Mouse (Mus musculus): Measurements from ENCODE around the gene Fgfr2. TPM values are rescaled to one million over a fixed set of nuclear protein-coding genes. Genes with fewer than 3 reads are reported as not detected.

Gene Fgfr2
- polyA plus RNA-seq, 1 experiment from 2014 or later: 86.9 TPM

DNA sequence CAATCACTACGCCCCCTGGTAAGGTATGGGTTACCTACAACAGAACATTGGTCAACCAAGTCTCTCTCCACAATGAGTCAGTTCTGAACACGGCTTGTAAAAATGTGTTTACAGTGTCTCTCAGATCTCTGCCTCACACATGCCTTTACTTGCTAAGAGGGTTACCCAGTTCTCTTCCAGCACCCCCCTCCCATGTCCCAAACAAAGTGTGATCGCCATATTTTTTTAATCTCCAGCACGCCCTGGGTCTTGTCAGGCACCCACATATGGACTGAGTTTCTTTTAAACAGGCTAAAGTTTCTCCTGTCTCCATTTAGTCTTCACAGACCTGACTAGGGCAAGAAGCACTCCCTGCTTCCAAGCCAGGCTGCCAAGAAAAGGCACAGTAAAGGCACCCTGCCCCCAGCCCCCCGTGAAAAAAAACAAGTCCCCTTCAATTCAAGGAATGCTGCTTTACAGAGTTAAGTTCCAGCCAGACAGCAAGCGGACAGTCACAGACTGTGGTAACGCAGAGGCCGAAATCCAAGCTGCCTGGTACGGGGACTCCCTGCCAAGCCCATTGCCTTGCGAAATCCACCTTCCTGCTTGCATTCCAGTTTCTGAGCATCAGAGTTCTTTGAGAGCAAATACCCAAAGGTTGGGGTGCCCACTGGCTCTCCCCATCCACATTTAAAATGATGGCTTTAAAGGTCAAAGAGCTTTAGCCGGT lies 2834.3 kb downstream of the Fgfr2 start:
- no peaks in the 10 kb centered on the region for H3K9me3 ChIP-seq (ENCODE audit: control insufficient read depth, low read length)
- 56% methylated on average over 11 of the region's 11 CpGs for WGBS
- no peak for DNase-seq (ENCODE audit: low spot score)
- no peak overlapping the region for H3K4me2 ChIP-seq (ENCODE audit: low read depth)
- no peak overlapping the region for H3K9ac ChIP-seq (ENCODE audit: low read length)
- H3K4me3 ChIP-seq (ENCODE audit: low read depth, low read length): no peak overlapping the region
- H3K27ac ChIP-seq (ENCODE audit: low read depth, low read length): no peak overlapping the region
- peaks cover 13% of the 10 kb centered on the region for H3K4me1 ChIP-seq (ENCODE audit: control insufficient read depth, insufficient read depth, low read length)
- no peaks in the 10 kb centered on the region for H3K27me3 ChIP-seq (ENCODE audit: control insufficient read depth, insufficient read depth, low read length)
- H3K36me3 ChIP-seq (ENCODE audit: control insufficient read depth, insufficient read depth, low read length): no peaks in the 10 kb centered on the region
- ATAC-seq (ENCODE audit: insufficient read depth, low FRiP score, low TSS enrichment): no peak

DNA sequence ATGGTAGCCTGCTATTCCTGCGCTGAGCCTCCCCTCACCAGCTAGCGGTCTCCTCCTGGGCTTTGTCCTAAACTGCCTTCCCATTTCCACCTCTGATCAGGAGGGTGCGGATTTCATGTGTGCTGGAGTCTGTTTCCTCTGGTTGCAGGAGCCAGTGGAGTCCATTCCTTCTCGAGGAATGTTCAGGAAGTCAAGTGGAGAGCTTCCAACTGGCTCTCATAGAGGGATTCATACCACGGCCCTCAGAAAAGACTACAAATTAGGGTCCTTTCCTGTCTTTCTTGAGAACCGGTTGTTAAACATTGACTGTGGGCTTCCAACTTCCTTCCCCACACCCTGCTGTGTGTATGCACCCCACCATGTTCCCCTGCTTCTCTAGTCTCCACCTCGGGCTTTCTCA lies 2834.9 kb downstream of the Fgfr2 start:
- no peaks in the 10 kb centered on the region for H3K36me3 ChIP-seq (ENCODE audit: control insufficient read depth, insufficient read depth, low read length)
- no peak overlapping the region for H3K9ac ChIP-seq (ENCODE audit: low read length)
- no peak overlapping the region for H3K27ac ChIP-seq (ENCODE audit: low read depth, low read length)
- no peaks in the 10 kb centered on the region for H3K27me3 ChIP-seq (ENCODE audit: control insufficient read depth, insufficient read depth, low read length)
- peaks cover 13% of the 10 kb centered on the region for H3K4me1 ChIP-seq (ENCODE audit: control insufficient read depth, insufficient read depth, low read length)
- H3K4me2 ChIP-seq (ENCODE audit: low read depth): no peak overlapping the region
- no peak for ATAC-seq (ENCODE audit: insufficient read depth, low FRiP score, low TSS enrichment)
- WGBS: 75% methylated on average over 7 of the region's 7 CpGs
- no peak overlapping the region for H3K4me3 ChIP-seq (ENCODE audit: low read depth, low read length)
- no peaks in the 10 kb centered on the region for H3K9me3 ChIP-seq (ENCODE audit: control insufficient read depth, low read length)
- no peak for DNase-seq (ENCODE audit: low spot score)

DNA sequence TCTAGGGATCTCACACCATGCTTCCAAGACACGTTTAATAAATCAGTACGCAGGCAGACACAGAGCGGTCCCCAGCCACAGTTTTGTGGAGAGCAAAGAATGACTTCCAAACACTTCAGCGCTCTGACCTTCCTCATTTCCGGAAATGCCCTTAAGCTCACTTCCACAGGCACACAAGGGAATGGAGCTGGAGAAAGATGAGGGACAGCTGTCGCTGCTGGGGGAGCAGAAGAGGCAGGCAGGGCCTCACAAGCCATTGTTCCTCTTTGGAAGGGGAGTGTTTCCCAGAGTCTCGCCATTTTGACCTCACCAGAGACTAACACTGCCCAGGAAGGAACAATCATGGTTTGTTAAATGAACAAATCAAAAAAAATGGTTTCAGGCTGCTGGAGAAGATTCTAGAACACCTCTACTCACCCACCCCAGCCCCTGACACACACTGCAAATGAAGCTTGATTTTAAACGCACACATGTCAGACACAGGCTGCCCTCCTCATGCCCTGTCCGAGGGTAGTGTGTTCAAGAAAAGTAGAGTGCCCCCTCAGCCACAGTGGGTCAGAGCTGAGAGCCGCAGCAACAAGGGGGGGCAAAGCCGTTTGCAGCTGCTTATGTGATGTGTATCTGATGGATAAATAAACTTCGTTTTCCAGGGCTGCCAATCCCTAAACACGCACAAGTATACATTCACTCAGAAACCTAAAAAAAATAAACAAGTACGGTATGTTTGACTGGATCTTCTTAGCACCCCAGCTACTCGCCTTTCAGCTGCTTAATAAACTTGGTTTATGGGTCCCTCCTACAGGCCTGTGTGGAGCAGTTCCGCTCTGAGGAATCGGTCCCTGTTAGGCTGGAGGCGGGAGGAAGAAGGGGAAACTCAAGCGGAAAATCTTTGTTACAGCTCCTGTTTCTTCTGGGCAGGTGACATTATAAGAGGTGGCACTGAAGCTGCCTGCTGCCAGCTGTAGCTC lies 2844.1 kb downstream of the Fgfr2 start:
- Histone ChIP-seq H3K4me3 (ENCODE audit: low read depth, low read length) (no peak overlapping the region), H3K36me3 (ENCODE audit: control insufficient read depth, insufficient read depth, low read length) (no peaks in the 10 kb centered on the region), H3K4me1 (ENCODE audit: control insufficient read depth, insufficient read depth, low read length) (peaks cover 19% of the 10 kb centered on the region), H3K9me3 (ENCODE audit: control insufficient read depth, low read length) (no peaks in the 10 kb centered on the region), H3K27me3 (ENCODE audit: control insufficient read depth, insufficient read depth, low read length) (no peaks in the 10 kb centered on the region), H3K9ac (ENCODE audit: low read length) (no peak overlapping the region), H3K4me2 (ENCODE audit: low read depth) (no peak overlapping the region), H3K27ac (ENCODE audit: low read depth, low read length) (peak overlapping the region; percentile 82)
- DNase-seq (ENCODE audit: low spot score) (no peak), ATAC-seq (ENCODE audit: insufficient read depth, low FRiP score, low TSS enrichment) (0 out of 2 replicates have a peak, but pooled peaks have one; percentile 11)
- WGBS: 48% methylated on average over 19 of the region's 19 CpGs

DNA sequence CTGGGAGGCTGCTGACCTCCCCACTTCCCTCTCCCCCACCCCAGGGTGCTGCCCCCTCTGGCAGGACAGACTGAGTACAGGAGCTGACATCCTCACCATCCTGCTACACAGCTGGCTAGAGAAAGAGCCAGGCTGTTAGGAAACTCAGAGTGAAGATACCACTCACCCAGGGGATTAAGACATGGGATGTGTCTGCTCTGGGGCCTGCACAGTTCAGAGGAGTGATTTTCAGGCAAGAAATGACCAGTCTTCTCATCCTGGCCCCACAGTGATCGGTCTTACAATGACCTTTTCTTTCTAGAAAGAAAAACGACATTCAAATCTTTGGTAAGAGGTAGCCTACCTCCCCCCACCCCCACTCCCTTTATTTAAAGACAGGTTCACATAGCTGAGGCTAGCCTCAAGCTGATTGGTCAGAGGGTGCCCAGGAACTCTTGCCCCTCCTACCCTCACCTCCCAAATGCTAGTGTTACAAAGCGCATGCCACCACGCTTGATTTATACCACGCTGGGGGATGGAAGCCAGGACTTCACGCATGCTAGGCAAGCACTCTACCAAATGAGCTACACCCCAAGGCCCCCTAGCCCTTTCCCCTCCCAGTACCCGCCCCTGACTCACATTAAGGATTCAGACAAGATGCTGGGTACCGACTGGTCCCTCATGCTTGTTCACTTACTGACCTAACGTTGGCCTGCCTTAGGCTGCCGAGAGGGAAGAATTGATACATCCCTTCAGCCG lies 2845.0 kb downstream of the Fgfr2 start:
- DNase-seq (ENCODE audit: low spot score) (peak; percentile 77), ATAC-seq (ENCODE audit: insufficient read depth, low FRiP score, low TSS enrichment) (peak; percentile 87)
- H3K27me3 ChIP-seq (ENCODE audit: control insufficient read depth, insufficient read depth, low read length): no peaks in the 10 kb centered on the region
- H3K9ac ChIP-seq (ENCODE audit: low read length): no peak overlapping the region
- peaks cover 20% of the 10 kb centered on the region for H3K4me1 ChIP-seq (ENCODE audit: control insufficient read depth, insufficient read depth, low read length)
- H3K9me3 ChIP-seq (ENCODE audit: control insufficient read depth, low read length): no peaks in the 10 kb centered on the region
- WGBS: 25% methylated on average over 11 of the region's 11 CpGs
- H3K4me3 ChIP-seq (ENCODE audit: low read depth, low read length): no peak overlapping the region
- H3K27ac ChIP-seq (ENCODE audit: low read depth, low read length): peak overlapping the region; percentile 82
- no peaks in the 10 kb centered on the region for H3K36me3 ChIP-seq (ENCODE audit: control insufficient read depth, insufficient read depth, low read length)
- H3K4me2 ChIP-seq (ENCODE audit: low read depth): no peak overlapping the region

DNA sequence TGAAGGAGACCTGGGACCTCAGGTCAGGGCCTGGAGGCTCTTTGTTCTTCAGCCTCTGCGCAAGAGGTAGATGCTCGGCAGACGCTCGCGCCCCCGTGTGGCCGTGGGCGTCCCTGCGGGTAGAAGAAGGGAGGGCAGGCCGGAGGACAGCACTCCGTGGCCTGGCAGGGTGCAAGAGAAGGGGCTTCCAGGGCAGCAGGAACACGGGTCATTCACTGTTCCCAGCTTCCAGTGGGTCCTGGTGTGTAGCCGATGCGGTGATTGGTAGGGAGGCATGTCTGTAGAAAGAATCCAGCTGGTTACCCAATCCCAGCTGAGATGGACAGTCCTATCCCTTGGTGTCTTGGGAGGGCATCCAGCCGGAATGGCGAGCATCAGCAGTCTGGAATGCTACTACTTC lies 2849.9 kb downstream of the Fgfr2 start:
- no peak overlapping the region for H3K4me3 ChIP-seq (ENCODE audit: low read depth, low read length)
- ATAC-seq (ENCODE audit: insufficient read depth, low FRiP score, low TSS enrichment) (no peak), DNase-seq (ENCODE audit: low spot score) (peak; percentile 84)
- no peaks in the 10 kb centered on the region for H3K36me3 ChIP-seq (ENCODE audit: control insufficient read depth, insufficient read depth, low read length)
- no peak overlapping the region for H3K4me2 ChIP-seq (ENCODE audit: low read depth)
- no peaks in the 10 kb centered on the region for H3K9me3 ChIP-seq (ENCODE audit: control insufficient read depth, low read length)
- WGBS: 15% methylated on average over 16 of the region's 16 CpGs
- H3K9ac ChIP-seq (ENCODE audit: low read length): no peak overlapping the region
- H3K27me3 ChIP-seq (ENCODE audit: control insufficient read depth, insufficient read depth, low read length): no peaks in the 10 kb centered on the region
- H3K27ac ChIP-seq (ENCODE audit: low read depth, low read length): no peak overlapping the region
- peaks cover 19% of the 10 kb centered on the region for H3K4me1 ChIP-seq (ENCODE audit: control insufficient read depth, insufficient read depth, low read length)

DNA sequence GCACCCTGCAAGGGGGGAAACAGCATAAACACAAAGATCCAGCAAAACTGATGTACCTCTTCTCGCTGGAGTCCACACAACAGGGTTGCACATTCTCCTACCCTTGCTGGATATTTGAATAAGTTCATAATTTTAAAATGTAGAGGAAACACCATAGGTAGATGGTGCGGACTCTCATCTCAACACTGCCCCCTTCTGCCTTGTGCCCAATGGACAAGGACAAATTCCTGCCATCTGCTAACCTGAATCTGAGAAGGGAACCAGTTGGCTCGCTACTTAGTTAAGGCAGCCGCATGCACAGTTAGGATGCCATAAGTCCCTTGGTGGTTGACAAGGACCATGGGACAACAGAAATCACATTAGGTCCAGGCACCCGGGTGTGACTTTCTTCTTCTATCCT lies 2852.3 kb downstream of the Fgfr2 start:
- Histone ChIP-seq H3K4me1 (ENCODE audit: control insufficient read depth, insufficient read depth, low read length) (peaks cover 30% of the 10 kb centered on the region), H3K9me3 (ENCODE audit: control insufficient read depth, low read length) (no peaks in the 10 kb centered on the region), H3K9ac (ENCODE audit: low read length) (no peak overlapping the region), H3K4me2 (ENCODE audit: low read depth) (no peak overlapping the region), H3K27me3 (ENCODE audit: control insufficient read depth, insufficient read depth, low read length) (no peaks in the 10 kb centered on the region), H3K36me3 (ENCODE audit: control insufficient read depth, insufficient read depth, low read length) (no peaks in the 10 kb centered on the region), H3K27ac (ENCODE audit: low read depth, low read length) (no peak overlapping the region), H3K4me3 (ENCODE audit: low read depth, low read length) (no peak overlapping the region)
- ATAC-seq (ENCODE audit: insufficient read depth, low FRiP score, low TSS enrichment): no peak
- no peak for DNase-seq (ENCODE audit: low spot score)
- 88% methylated on average over 5 of the region's 5 CpGs for WGBS

DNA sequence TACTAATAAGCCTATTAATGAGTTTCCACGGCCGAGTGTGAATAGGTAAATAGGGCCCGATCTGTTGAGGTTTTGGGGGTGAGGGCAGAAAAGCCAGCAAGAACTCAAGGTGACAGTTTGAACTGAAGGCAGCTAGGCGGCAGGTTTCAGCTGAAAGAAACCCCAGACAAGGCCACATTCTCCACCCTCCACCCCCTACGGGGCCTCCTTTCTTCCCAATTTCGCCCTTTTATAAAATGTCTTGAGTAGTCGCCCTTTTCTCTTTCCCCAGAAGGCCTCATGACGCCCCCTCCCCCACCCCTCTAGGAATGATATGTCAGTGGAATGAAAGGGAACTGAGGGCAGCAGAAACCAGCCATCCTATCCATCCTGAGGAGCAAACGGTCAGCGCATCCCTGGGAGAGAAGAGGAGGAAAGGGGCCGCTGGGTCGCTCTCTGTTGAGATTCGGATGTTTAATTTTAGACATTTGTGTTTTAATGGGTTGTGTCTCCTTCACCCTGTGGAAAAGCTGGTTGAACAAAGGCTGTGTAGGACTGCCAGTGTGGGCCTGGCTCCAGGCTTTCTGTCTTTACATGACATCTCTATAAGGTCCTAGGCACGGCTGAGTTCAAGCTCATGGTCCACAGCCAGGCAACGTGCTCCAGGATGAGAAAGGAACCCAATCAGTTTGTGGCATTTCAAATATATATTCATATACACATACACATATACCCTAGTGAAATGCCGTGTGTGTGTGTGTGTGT lies 2853.9 kb downstream of the Fgfr2 start:
- Histone ChIP-seq H3K27ac (ENCODE audit: low read depth, low read length) (peak overlapping the region; percentile 60; the same call in 1 of the 2 replicates), H3K9ac (ENCODE audit: low read length) (peak overlapping the region; percentile 15; the same call in 1 of the 2 replicates), H3K9me3 (ENCODE audit: control insufficient read depth, low read length) (no peaks in the 10 kb centered on the region), H3K4me3 (ENCODE audit: low read depth, low read length) (no peak overlapping the region), H3K4me2 (ENCODE audit: low read depth) (peak overlapping the region; percentile 16; the same call in 1 of the 2 replicates), H3K4me1 (ENCODE audit: control insufficient read depth, insufficient read depth, low read length) (peaks cover 30% of the 10 kb centered on the region), H3K27me3 (ENCODE audit: control insufficient read depth, insufficient read depth, low read length) (no peaks in the 10 kb centered on the region), H3K36me3 (ENCODE audit: control insufficient read depth, insufficient read depth, low read length) (no peaks in the 10 kb centered on the region)
- 28% methylated on average over 16 of the region's 16 CpGs for WGBS
- DNase-seq (ENCODE audit: low spot score) (peak; percentile 81), ATAC-seq (ENCODE audit: insufficient read depth, low FRiP score, low TSS enrichment) (0 out of 2 replicates have a peak, but pooled peaks have one; percentile 13)

DNA sequence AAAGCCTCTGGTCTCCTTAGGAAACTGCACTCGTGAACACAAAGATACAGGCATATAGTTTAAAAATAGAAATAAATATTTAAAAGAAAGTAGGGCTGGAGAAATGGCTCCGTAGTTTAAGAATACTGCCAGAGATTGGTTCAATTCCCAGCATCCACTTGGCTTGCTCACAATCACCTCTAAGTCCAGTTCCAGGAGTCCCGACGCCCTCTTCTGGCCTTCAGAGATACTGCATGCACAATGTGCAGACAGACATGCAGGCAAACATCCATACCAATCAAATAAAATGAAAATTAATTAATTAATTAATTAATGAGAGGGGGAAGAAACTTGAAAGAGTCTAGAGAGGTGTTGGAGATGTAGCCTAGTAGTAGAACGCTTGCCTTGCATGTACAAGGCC lies 2856.1 kb downstream of the Fgfr2 start:
- Histone ChIP-seq H3K27ac (ENCODE audit: low read depth, low read length) (no peak overlapping the region; the same call in 1 of the 2 replicates), H3K36me3 (ENCODE audit: control insufficient read depth, insufficient read depth, low read length) (no peaks in the 10 kb centered on the region), H3K4me1 (ENCODE audit: control insufficient read depth, insufficient read depth, low read length) (peaks cover 38% of the 10 kb centered on the region), H3K9me3 (ENCODE audit: control insufficient read depth, low read length) (no peaks in the 10 kb centered on the region), H3K9ac (ENCODE audit: low read length) (no peak overlapping the region), H3K27me3 (ENCODE audit: control insufficient read depth, insufficient read depth, low read length) (no peaks in the 10 kb centered on the region), H3K4me3 (ENCODE audit: low read depth, low read length) (no peak overlapping the region), H3K4me2 (ENCODE audit: low read depth) (no peak overlapping the region)
- DNase-seq (ENCODE audit: low spot score) (no peak), ATAC-seq (ENCODE audit: insufficient read depth, low FRiP score, low TSS enrichment) (no peak)
- WGBS: 38% methylated on average over 5 of the region's 5 CpGs
